Mouse (Mus musculus): ENCODE measurements around the gene Hist3h2ba. TPM values are rescaled to one million over a fixed set of nuclear protein-coding genes. Genes with fewer than 3 reads are reported as not detected.

Gene Hist3h2ba
- total RNA-seq, 1 experiment = 141 TPM

DNA sequence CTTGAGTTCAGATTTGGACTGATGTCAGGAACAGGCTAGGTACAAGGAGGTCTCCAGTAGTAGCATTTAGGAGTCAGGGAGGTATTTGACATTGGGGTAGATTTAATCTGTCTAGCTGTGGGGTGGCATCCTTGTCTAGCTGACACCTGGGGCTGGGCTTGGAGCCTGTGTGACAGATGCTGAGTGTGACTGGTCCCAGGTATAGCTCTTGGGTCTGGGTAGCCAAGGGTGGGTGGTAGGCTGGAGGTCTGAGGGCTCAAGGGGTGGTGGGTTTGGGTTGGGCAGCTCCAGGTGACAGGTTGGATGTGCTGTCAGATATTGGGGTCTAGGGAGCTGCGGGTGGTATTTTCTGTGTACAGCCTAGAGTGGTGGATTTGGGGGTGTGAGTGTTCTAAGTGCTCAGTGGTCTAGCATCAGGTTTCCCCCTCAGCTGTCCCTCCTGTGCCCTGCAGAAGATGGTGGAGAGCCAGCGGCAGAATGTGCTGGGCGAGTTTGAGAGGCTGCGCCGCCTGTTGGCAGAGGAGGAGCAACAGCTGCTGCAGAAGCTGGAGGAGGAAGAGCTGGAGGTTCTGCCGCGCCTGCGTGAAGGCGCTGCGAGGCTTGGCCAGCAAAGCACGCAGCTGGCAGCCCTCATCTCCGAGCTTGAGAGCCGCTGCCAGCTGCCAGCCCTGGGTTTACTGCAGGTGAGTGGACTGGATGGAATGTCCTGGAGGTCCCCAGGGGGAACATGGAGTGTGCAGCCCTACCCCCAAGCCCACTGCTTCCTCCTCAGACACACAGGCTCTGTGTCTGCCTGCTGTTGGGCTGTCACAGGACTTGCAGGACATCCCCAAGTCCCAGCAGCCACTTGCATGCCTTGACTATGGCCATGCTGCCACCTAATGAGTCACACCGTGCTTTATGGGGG is 33.1 kb downstream of the Hist3h2ba start:
- in situ Hi-C loops (cut with MboI; ENCODE audit: low sequenced_read_pairs in 2 of 2, unreplicated experiment in 2 of 2) = no loop called here
- peaks cover 3 to 13% of the 10 kb centered on the region in 2 experiments; a peak in 3 of 4 replicates for H3K4me1 ChIP-seq (ENCODE audit: control insufficient read depth in 2 of 2, insufficient read depth in 2 of 2, low read length in 2 of 2, poor library complexity in 1 of 2)
- H3K9me3 ChIP-seq (ENCODE audit: control insufficient read depth, insufficient read depth, low read depth, low read length) = no peaks in the 10 kb centered on the region
- H3K4me3 ChIP-seq (ENCODE audit: insufficient read depth in 1 of 2, low read depth in 1 of 2, low read length in 2 of 2, poor library complexity in 1 of 2, severe bottlenecking in 1 of 2) = no peak overlapping the region
- H3K36me3 ChIP-seq (ENCODE audit: control insufficient read depth, insufficient read depth, low read length, poor library complexity, severe bottlenecking) = peaks cover 37% of the 10 kb centered on the region
- H3K9ac ChIP-seq (ENCODE audit: insufficient read depth, low read depth, low read length, poor library complexity, severe bottlenecking) = no peak overlapping the region
- DNase-seq (ENCODE audit: low read depth, low spot score) = no peak
- no peak overlapping the region for H3K27ac ChIP-seq (ENCODE audit: insufficient read depth, low read depth, low read length, poor library complexity, severe bottlenecking)
- TF ChIP-seq ZC3H11A (IDR thresholded peaks at IDR 0.05; ENCODE audit: borderline replicate concordance, low read depth, low read length) (no peak), CHD2 (IDR thresholded peaks at IDR 0.05; ENCODE audit: low read depth, low read length) (no peak), HCFC1 (IDR thresholded peaks at IDR 0.05; ENCODE audit: borderline replicate concordance, insufficient read depth, low read length) (no peak)

DNA sequence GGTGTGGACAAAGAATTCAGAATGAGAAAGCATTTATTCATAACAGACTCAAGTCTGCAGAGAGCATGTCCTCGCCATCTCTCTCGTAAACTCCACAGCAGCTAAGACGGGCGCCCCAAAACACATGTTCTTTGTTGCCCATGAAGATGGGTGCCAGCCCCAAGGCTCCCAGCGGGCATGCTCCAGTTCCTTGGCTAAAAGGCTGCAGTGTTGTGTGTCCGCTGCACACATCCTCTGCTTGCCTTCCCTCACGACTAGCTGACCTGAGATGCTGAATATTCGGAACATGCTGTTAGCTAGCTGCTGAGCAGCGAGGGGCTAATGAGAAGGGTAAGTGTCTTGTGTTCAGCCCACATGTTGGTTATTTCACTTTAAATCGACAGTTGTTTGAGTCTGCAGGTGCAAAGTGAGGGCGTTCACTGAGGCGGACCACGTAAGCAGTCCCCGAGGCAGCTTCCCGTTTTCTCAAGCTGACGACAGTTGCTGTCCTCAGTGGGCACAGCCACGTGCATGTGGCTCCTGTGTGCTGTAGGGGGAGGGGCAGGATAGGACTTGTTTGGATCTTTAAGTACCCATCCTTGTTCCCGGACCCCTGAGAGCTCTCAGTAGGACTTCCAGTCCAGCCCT is 33.9 kb downstream of the Hist3h2ba start:
- Histone ChIP-seq H3K4me3 (ENCODE audit: insufficient read depth in 1 of 2, low read depth in 1 of 2, low read length in 2 of 2, poor library complexity in 1 of 2, severe bottlenecking in 1 of 2) (no peak overlapping the region), H3K27ac (ENCODE audit: insufficient read depth, low read depth, low read length, poor library complexity, severe bottlenecking) (no peak overlapping the region), H3K9ac (ENCODE audit: insufficient read depth, low read depth, low read length, poor library complexity, severe bottlenecking) (no peak overlapping the region), H3K4me1 (ENCODE audit: control insufficient read depth in 2 of 2, insufficient read depth in 2 of 2, low read length in 2 of 2, poor library complexity in 1 of 2) (peaks cover 3 to 16% of the 10 kb centered on the region in 2 experiments; a peak in 3 of 4 replicates), H3K36me3 (ENCODE audit: control insufficient read depth, insufficient read depth, low read length, poor library complexity, severe bottlenecking) (peaks cover 42% of the 10 kb centered on the region), H3K9me3 (ENCODE audit: control insufficient read depth, insufficient read depth, low read depth, low read length) (no peaks in the 10 kb centered on the region)
- TF ChIP-seq MAFK (IDR thresholded peaks at IDR 0.05; ENCODE audit: insufficient read depth, low read depth, low read length) = no peak
- no peak for TF ChIP-seq ZNF384 (IDR thresholded peaks at IDR 0.05; ENCODE audit: low read depth, low read length)
- no peak for TF ChIP-seq HCFC1 (IDR thresholded peaks at IDR 0.05; ENCODE audit: borderline replicate concordance, insufficient read depth, low read length)
- no peak for TF ChIP-seq CHD2 (IDR thresholded peaks at IDR 0.05; ENCODE audit: low read depth, low read length)
- TF ChIP-seq ZC3H11A (IDR thresholded peaks at IDR 0.05; ENCODE audit: borderline replicate concordance, low read depth, low read length) = no peak
- DNase-seq (ENCODE audit: low read depth, low spot score) = no peak
- in situ Hi-C loops (cut with MboI; ENCODE audit: low sequenced_read_pairs in 2 of 2, unreplicated experiment in 2 of 2) = no loop called here

DNA sequence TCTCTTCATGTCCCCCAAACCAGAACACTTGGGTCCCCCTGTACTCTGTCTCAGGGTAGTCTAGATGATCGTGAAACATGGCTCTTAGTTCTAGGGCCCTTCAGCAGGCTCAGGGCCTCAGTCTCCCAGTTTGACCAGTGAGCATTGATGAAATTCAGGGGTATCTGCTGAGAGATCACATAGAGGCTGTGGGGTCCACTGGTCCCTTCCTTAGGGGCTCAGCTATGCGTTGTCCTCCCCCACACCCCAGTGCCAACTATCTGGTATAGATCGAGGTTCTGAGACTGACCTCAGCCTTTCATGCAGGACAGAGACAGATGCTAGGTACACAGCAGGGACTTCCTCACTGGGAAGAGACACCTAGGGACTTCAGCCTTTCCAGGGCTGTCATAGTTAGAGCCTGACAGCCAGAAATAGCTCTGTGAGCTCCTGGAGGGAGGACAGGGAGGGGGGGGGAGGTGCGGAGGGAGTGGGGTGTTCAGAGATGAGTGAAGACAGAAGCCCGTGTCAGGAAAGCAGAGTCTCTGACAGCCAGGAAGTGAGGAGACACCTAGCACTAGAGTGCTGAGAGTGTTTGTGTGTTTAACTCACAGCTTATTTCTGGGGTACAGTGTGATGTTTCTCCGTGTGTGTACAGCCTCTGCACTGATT is 35.1 kb downstream of the Hist3h2ba start:
- TF ChIP-seq HCFC1 (IDR thresholded peaks at IDR 0.05; ENCODE audit: borderline replicate concordance, insufficient read depth, low read length) = no peak
- TF ChIP-seq CHD2 (IDR thresholded peaks at IDR 0.05; ENCODE audit: low read depth, low read length) = no peak
- TF ChIP-seq ZNF384 (IDR thresholded peaks at IDR 0.05; ENCODE audit: low read depth, low read length) = no peak
- no peak for TF ChIP-seq ZC3H11A (IDR thresholded peaks at IDR 0.05; ENCODE audit: borderline replicate concordance, low read depth, low read length)
- no peak for TF ChIP-seq MAFK (IDR thresholded peaks at IDR 0.05; ENCODE audit: insufficient read depth, low read depth, low read length)
- peaks cover 49% of the 10 kb centered on the region for H3K36me3 ChIP-seq (ENCODE audit: control insufficient read depth, insufficient read depth, low read length, poor library complexity, severe bottlenecking)
- DNase-seq (ENCODE audit: low read depth, low spot score) = no peak
- in situ Hi-C loops (cut with MboI; ENCODE audit: low sequenced_read_pairs in 2 of 2, unreplicated experiment in 2 of 2) = no loop called here
- no peak overlapping the region for H3K9ac ChIP-seq (ENCODE audit: insufficient read depth, low read depth, low read length, poor library complexity, severe bottlenecking)
- H3K4me3 ChIP-seq (ENCODE audit: insufficient read depth in 1 of 2, low read depth in 1 of 2, low read length in 2 of 2, poor library complexity in 1 of 2, severe bottlenecking in 1 of 2) = no peak overlapping the region
- no peak overlapping the region for H3K27ac ChIP-seq (ENCODE audit: insufficient read depth, low read depth, low read length, poor library complexity, severe bottlenecking)
- peaks cover 3 to 16% of the 10 kb centered on the region in 2 experiments; a peak in 3 of 4 replicates for H3K4me1 ChIP-seq (ENCODE audit: control insufficient read depth in 2 of 2, insufficient read depth in 2 of 2, low read length in 2 of 2, poor library complexity in 1 of 2)
- H3K9me3 ChIP-seq (ENCODE audit: control insufficient read depth, insufficient read depth, low read depth, low read length) = no peaks in the 10 kb centered on the region

DNA sequence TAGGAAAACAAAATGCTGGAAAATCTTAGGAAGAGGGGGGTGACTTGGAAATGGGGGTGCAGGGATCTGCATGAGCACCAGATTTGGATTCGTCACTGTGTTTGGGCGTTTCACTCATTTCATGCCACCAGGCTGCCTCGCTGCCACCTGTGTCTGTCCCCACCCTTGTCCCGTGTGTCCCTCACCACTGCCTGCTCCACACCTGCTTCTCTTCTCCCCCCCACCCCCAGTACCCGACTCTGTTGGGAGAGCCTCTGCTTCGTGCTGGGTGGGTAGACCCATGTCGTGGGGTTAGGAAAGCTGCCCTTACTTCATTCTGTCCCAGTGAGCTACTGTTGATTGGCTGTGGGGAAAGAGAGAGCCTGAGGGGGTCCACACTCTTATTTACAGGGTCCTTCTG is 35.9 kb downstream of the Hist3h2ba start:
- TF ChIP-seq HCFC1 (IDR thresholded peaks at IDR 0.05; ENCODE audit: borderline replicate concordance, insufficient read depth, low read length) = no peak
- TF ChIP-seq CHD2 (IDR thresholded peaks at IDR 0.05; ENCODE audit: low read depth, low read length) = no peak
- no peak for TF ChIP-seq ZNF384 (IDR thresholded peaks at IDR 0.05; ENCODE audit: low read depth, low read length)
- no peak for TF ChIP-seq MAFK (IDR thresholded peaks at IDR 0.05; ENCODE audit: insufficient read depth, low read depth, low read length)
- no peak for TF ChIP-seq ZC3H11A (IDR thresholded peaks at IDR 0.05; ENCODE audit: borderline replicate concordance, low read depth, low read length)
- Histone ChIP-seq H3K9me3 (ENCODE audit: control insufficient read depth, insufficient read depth, low read depth, low read length) (no peaks in the 10 kb centered on the region), H3K9ac (ENCODE audit: insufficient read depth, low read depth, low read length, poor library complexity, severe bottlenecking) (no peak overlapping the region), H3K36me3 (ENCODE audit: control insufficient read depth, insufficient read depth, low read length, poor library complexity, severe bottlenecking) (peaks cover 56% of the 10 kb centered on the region), H3K4me1 (ENCODE audit: control insufficient read depth in 2 of 2, insufficient read depth in 2 of 2, low read length in 2 of 2, poor library complexity in 1 of 2) (peaks cover 0 to 12% of the 10 kb centered on the region in 2 experiments; a peak in 2 of 4 replicates), H3K4me3 (ENCODE audit: insufficient read depth in 1 of 2, low read depth in 1 of 2, low read length in 2 of 2, poor library complexity in 1 of 2, severe bottlenecking in 1 of 2) (no peak overlapping the region), H3K27ac (ENCODE audit: insufficient read depth, low read depth, low read length, poor library complexity, severe bottlenecking) (no peak overlapping the region)
- no peak for DNase-seq (ENCODE audit: low read depth, low spot score)
- in situ Hi-C loops (cut with MboI; ENCODE audit: low sequenced_read_pairs in 2 of 2, unreplicated experiment in 2 of 2) = no loop called here
